Mouse (Mus musculus) liver, embryonic 14.5 days (tissue): ENCODE measurements around the gene Arhgef17. TPM values are rescaled to one million over a fixed set of nuclear protein-coding genes. Genes with fewer than 3 reads are reported as not detected.

Source experiments
- ATAC-seq: fragments of 200-750 bp; cut with Nextera tagmentation; 2 replicates; pipeline ENCODE4 v1.8.0; 2017; ENCODE audit warnings: moderate number of reproducible peaks, mild to moderate bottlenecking, moderate library complexity; ENCODE audit not compliant: insufficient read depth
- DNase-seq, 3 experiments: peaks; one replicate each; pipeline ENCODE4 v3.0.0-alpha.2; 2012 to 2013; ENCODE audit warnings: low read depth in 3 of 3, low spot score in 3 of 3
- H3K27ac ChIP-seq: fragments of 300-500 bp; sonication (generic); 2 replicates; pipeline ENCODE4 v1.5.1; 2014; ENCODE audit warnings: moderate library complexity, mild to moderate bottlenecking, control low read depth, inconsistent platforms
- H3K27me3 ChIP-seq: fragments of 300-500 bp; sonication (generic); 2 replicates; pipeline ENCODE4 v1.6.1; 2014; ENCODE audit warnings: mild to moderate bottlenecking, low read length, moderate library complexity; ENCODE audit not compliant: control insufficient read depth, insufficient read depth
- H3K36me3 ChIP-seq: fragments of 300-500 bp; sonication (generic); replicated peaks from 2 replicates; pipeline ENCODE4 v1.6.1; 2014; ENCODE audit warnings: low read depth; ENCODE audit not compliant: control insufficient read depth, insufficient read depth
- H3K4me1 ChIP-seq, 2 experiments: fragments of 200-500 bp in 1 of 2; fragments of 300-500 bp in 1 of 2; sonication (generic) in 1 of 2; replicated peaks; 2 replicates each; pipeline ENCODE4 v1.6.1; 2012 to 2014; ENCODE audit warnings: antibody characterized with exemption in 1 of 2, inconsistent platforms in 1 of 2, low read length in 1 of 2; ENCODE audit not compliant: control insufficient read depth in 2 of 2, insufficient read depth in 2 of 2
- H3K4me2 ChIP-seq: fragments of 300-500 bp; sonication (generic); 2 replicates; pipeline ENCODE4 v1.6.1; 2014; ENCODE audit warnings: low read depth, mild to moderate bottlenecking, control low read depth, moderate library complexity
- H3K4me3 ChIP-seq, 2 experiments: fragments of 200-500 bp in 1 of 2; fragments of 300-500 bp in 1 of 2; sonication (generic) in 1 of 2; 2 replicates each; pipeline ENCODE4 v1.5.1; 2012 to 2014; ENCODE audit warnings: low read depth in 2 of 2, low read length in 2 of 2, mild to moderate bottlenecking in 2 of 2, control low read depth in 1 of 2, inconsistent platforms in 1 of 2, moderate library complexity in 1 of 2; ENCODE audit not compliant: insufficient read depth in 1 of 2
- H3K9ac ChIP-seq: fragments of 300-500 bp; sonication (generic); replicated peaks from 2 replicates; pipeline ENCODE4 v1.6.1; 2014; ENCODE audit warnings: mild to moderate bottlenecking, control low read depth, moderate library complexity
- H3K9me3 ChIP-seq: fragments of 300-500 bp; sonication (generic); 2 replicates; pipeline ENCODE4 v1.6.1; 2016; ENCODE audit warnings: low read length, mixed read lengths; ENCODE audit not compliant: control insufficient read depth
- CTCF ChIP-seq: IDR thresholded peaks from 2 replicates; pipeline ENCODE4 v1.5.1; 2016; ENCODE audit warnings: antibody characterized with exemption, low read depth, control low read depth
- EP300 ChIP-seq: IDR thresholded peaks from 2 replicates; pipeline ENCODE4 v1.6.1; 2016; ENCODE audit warnings: antibody characterized with exemption, low read depth
- WGBS: fragments of 180-500 bp; shearing (Covaris S2); extraction: QIAGEN DNeasy Blood & Tissue Kit; methylation state at CpG from one replicate; pipeline ENCODE4 v1.1.7; 2014; ENCODE audit not compliant: insufficient replicate concordance; 5-methylcytosine and 5-hydroxymethylcytosine counted together
- polyA plus RNA-seq, 2 experiments: library from polyadenylated mRNA; depleted of rRNA in 1 of 2; stranded (reverse) in 1 of 2; unstranded in 1 of 2; fragments of >200 nt; fragmentation: Nextera tagmentation in 1 of 2; extraction: Ambion mirVana in 1 of 2; gene quantifications; 2 replicates each; pipeline versions ENCODE4 v1.2.1 to v1.2.3; 2012 to 2014

Arhgef17 gene
- polyA plus RNA-seq, 2 experiments = 0.70 to 1.7 TPM

- H3K4me3 ChIP-seq = peak overlapping the region in 1 of 2 experiments; percentile 15; a peak in 1 of 4 replicates
- no peak for ATAC-seq
- WGBS = 32% methylated on average over 6 of the region's 6 CpGs
- peak overlapping the region; percentile 26; the same call in 1 of the 2 replicates for H3K27ac ChIP-seq
- H3K4me1 ChIP-seq = peaks cover 28 to 59% of the 10 kb centered on the region in 2 experiments
- DNase-seq = no peak
- H3K9ac ChIP-seq = no peak overlapping the region; the same call in 1 of the 2 replicates
- no peaks in the 10 kb centered on the region for H3K9me3 ChIP-seq
- peaks cover 41% of the 10 kb centered on the region for H3K36me3 ChIP-seq
- no peak for TF ChIP-seq EP300
- TF ChIP-seq CTCF = no peak
- peak overlapping the region; percentile 39; the same call in 1 of the 2 replicates for H3K4me2 ChIP-seq
- no peaks in the 10 kb centered on the region for H3K27me3 ChIP-seq
These were observed 77.6 kb downstream of the Arhgef17 start for GRCm38 (mm10) chr7:100854137-100854814.

- no peak overlapping the region for H3K4me3 ChIP-seq
- no peaks in the 10 kb centered on the region for H3K27me3 ChIP-seq
- H3K36me3 ChIP-seq = peaks cover 42% of the 10 kb centered on the region
- TF ChIP-seq CTCF (no peak), EP300 (no peak)
- peaks cover 23 to 50% of the 10 kb centered on the region in 2 experiments for H3K4me1 ChIP-seq
- no peak overlapping the region for H3K4me2 ChIP-seq
- H3K9me3 ChIP-seq = no peaks in the 10 kb centered on the region
- ATAC-seq = no peak
- 45% methylated on average over 3 of the region's 3 CpGs for WGBS
- DNase-seq = no peak
- no peak overlapping the region for H3K27ac ChIP-seq
- H3K9ac ChIP-seq = no peak overlapping the region
These were observed 78.5 kb downstream of the Arhgef17 start for GRCm38 (mm10) chr7:100853396-100853795.

GRCm38 (mm10) chr7:100851481-100852356 is 80.2 kb downstream of the Arhgef17 start:
- no peak overlapping the region for H3K4me3 ChIP-seq
- no peaks in the 10 kb centered on the region for H3K27me3 ChIP-seq
- DNase-seq (no peak), ATAC-seq (no peak)
- no peak overlapping the region for H3K27ac ChIP-seq
- TF ChIP-seq CTCF (no peak), EP300 (no peak)
- 87% methylated on average over 9 of the region's 9 CpGs for WGBS
- H3K9ac ChIP-seq = no peak overlapping the region
- H3K4me1 ChIP-seq = peaks cover 14 to 36% of the 10 kb centered on the region in 2 experiments
- H3K9me3 ChIP-seq = no peaks in the 10 kb centered on the region
- H3K36me3 ChIP-seq = peaks cover 52% of the 10 kb centered on the region
- no peak overlapping the region for H3K4me2 ChIP-seq

- Histone ChIP-seq H3K27me3 (no peaks in the 10 kb centered on the region), H3K9me3 (no peaks in the 10 kb centered on the region), H3K36me3 (peaks cover 57% of the 10 kb centered on the region), H3K4me2 (no peak overlapping the region), H3K27ac (no peak overlapping the region), H3K9ac (no peak overlapping the region), H3K4me3 (no peak overlapping the region), H3K4me1 (peaks cover 18 to 34% of the 10 kb centered on the region in 2 experiments)
- DNase-seq = no peak
- TF ChIP-seq EP300 = no peak
- no peak for TF ChIP-seq CTCF
- no peak for ATAC-seq
- WGBS = 81% methylated on average over 2 of the region's 2 CpGs
These were observed 82.4 kb downstream of the Arhgef17 start for GRCm38 (mm10) chr7:100849508-100849907.

- TF ChIP-seq EP300 = no peak
- TF ChIP-seq CTCF = peak; percentile 88
- no peaks in the 10 kb centered on the region for H3K9me3 ChIP-seq
- no peak overlapping the region for H3K9ac ChIP-seq
- no peak overlapping the region for H3K4me2 ChIP-seq
- H3K4me1 ChIP-seq = peaks cover 23 to 37% of the 10 kb centered on the region in 2 experiments
- peaks cover 57% of the 10 kb centered on the region for H3K36me3 ChIP-seq
- DNase-seq (no peak), ATAC-seq (no peak)
- WGBS = 53% methylated on average over 6 of the region's 6 CpGs
- no peak overlapping the region for H3K27ac ChIP-seq
- H3K27me3 ChIP-seq = no peaks in the 10 kb centered on the region
- no peak overlapping the region for H3K4me3 ChIP-seq
These were observed 83.2 kb downstream of the Arhgef17 start for GRCm38 (mm10) chr7:100848744-100849143.
